Mouse (Mus musculus): ENCODE measurements around the gene Fsip1. TPM values are rescaled to one million over a fixed set of nuclear protein-coding genes. Genes with fewer than 3 reads are reported as not detected.
"Not testable (repeated sequence)": the region's sequence is repeated elsewhere in the genome, so short reads cannot be mapped to it uniquely, and the experiment has no call there.

Fsip1 gene
- polyA plus RNA-seq, 1 experiment from 2014 or later: 4.5 TPM

DNA sequence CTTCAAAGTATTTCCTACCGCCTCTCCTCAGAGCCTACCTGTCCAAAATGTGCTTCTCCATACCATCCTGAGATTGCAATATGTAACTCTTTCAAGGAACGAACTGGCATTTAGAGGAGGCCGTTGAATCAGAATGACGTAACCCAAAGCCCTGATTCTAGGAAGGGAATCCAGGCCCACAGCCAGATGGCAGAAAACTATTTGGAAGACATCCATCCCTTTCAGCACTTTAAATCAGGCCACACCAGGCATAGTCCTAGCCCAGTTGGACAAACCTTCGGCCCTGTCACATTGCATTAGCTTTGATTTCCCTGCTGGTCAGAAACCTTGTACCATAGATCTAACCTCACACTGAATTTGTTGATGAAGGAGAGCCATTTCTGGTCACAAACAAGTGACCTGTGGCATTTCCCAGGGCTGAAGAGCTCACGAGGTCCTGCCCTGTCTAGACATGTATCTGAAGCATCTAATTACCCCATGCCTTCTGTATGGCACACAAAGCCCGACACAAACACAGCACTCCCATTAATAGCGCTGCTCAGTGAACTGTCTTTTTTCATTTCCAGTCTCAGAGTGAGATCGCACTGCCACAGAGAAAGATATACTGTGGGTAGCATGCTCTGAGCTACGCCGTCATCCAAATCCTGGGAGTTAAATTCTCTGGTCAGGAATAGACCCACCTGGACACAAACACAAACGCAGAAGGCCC lies 106.8 kb downstream of the Fsip1 start:
- H3K9me3 ChIP-seq (ENCODE audit: control insufficient read depth, low read length): no peaks in the 10 kb centered on the region
- no peak overlapping the region for H3K4me3 ChIP-seq (replicated peaks; ENCODE audit: low read length)
- peak; percentile 80 for ATAC-seq
- H3K36me3 ChIP-seq (ENCODE audit: control insufficient read depth, insufficient read depth): no peaks in the 10 kb centered on the region
- peak overlapping the region; percentile 30; the same call in 1 of the 2 replicates for H3K27ac ChIP-seq (ENCODE audit: low read length)
- H3K4me1 ChIP-seq (replicated peaks; ENCODE audit: control insufficient read depth, insufficient read depth, low read length): peaks cover 10% of the 10 kb centered on the region
- H3K27me3 ChIP-seq (replicated peaks; ENCODE audit: control insufficient read depth, insufficient read depth, low read length): no peaks in the 10 kb centered on the region
- H3K9ac ChIP-seq (replicated peaks; ENCODE audit: low read depth, low read length): no peak overlapping the region
- no peak overlapping the region for H3K4me2 ChIP-seq (ENCODE audit: low read length)
- 42% methylated on average over 12 of the region's 12 CpGs for WGBS

DNA sequence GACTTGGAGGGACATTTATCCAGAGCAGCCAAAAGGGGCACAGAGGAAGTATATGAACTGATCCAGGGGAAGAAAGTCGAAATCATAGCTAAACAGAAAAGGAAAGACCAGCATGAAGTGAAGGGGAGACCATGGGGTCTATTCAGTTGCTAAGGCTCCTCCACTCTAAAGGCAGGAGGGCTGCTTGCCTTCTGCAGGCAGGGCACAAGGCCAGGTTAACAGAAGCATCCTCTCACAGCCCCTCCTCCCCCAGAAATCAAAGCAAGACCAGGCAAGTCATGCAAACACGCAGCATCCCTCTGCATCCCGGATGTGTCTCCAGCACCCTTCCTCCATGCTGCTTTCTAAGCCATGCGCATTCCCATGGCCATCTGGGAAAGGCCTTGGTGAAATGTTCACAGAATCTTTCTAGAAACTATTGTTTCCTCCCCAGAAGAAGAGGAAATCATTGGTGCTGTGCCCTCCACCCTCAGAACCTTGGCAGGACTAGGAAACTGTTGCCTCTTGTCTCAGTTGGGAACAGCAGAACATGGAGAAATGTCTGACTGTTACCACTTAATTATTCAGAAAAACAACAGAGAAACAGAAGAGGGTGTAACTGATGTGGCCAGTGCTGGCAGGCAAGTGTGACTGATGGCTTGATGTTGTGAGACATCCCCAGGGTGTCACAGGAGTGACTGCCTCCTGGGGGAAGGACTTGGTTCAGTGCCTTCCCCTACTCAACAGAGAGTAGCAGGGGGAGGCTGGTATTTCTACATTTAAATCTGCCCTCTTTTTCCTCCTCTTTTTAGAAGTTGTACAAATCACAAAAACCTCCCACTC lies 108.2 kb downstream of the Fsip1 start:
- Histone ChIP-seq H3K4me3 (replicated peaks; ENCODE audit: low read length) (no peak overlapping the region), H3K9me3 (ENCODE audit: control insufficient read depth, low read length) (no peaks in the 10 kb centered on the region), H3K4me1 (replicated peaks; ENCODE audit: control insufficient read depth, insufficient read depth, low read length) (peaks cover 10% of the 10 kb centered on the region), H3K9ac (replicated peaks; ENCODE audit: low read depth, low read length) (no peak overlapping the region), H3K36me3 (ENCODE audit: control insufficient read depth, insufficient read depth) (no peaks in the 10 kb centered on the region), H3K27ac (ENCODE audit: low read length) (no peak overlapping the region), H3K27me3 (replicated peaks; ENCODE audit: control insufficient read depth, insufficient read depth, low read length) (no peaks in the 10 kb centered on the region), H3K4me2 (ENCODE audit: low read length) (no peak overlapping the region)
- WGBS: 80% methylated on average over 4 of the region's 4 CpGs
- no peak for ATAC-seq

DNA sequence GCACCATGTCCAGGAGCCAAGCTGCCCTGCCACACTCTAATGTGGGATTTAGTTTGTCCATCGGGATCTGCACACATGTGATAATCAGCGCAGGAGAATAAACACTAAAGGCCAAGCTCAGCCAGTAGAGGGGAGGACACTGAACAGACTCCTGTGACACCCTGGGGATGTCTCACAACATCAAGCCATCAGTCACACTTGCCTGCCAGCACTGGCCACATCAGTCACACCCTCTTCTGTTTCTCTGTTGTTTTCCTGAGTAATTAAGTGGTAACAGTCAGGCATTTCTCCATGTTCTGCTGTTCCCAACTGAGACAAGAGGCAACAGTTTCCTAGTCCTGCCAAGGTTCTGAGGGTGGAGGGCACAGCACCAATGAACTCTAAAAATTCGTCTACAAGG lies 109.0 kb downstream of the Fsip1 start:
- H3K4me3 ChIP-seq (replicated peaks; ENCODE audit: low read length); H3K4me2 ChIP-seq (ENCODE audit: low read length); ATAC-seq; H3K36me3 ChIP-seq (ENCODE audit: control insufficient read depth, insufficient read depth); H3K9ac ChIP-seq (replicated peaks; ENCODE audit: low read depth, low read length); H3K9me3 ChIP-seq (ENCODE audit: control insufficient read depth, low read length); H3K27me3 ChIP-seq (replicated peaks; ENCODE audit: control insufficient read depth, insufficient read depth, low read length); H3K27ac ChIP-seq (ENCODE audit: low read length): not testable (repeated sequence)
- peaks cover 10% of the 10 kb centered on the region for H3K4me1 ChIP-seq (replicated peaks; ENCODE audit: control insufficient read depth, insufficient read depth, low read length)
- 81% methylated on average over 3 of the region's 3 CpGs for WGBS

DNA sequence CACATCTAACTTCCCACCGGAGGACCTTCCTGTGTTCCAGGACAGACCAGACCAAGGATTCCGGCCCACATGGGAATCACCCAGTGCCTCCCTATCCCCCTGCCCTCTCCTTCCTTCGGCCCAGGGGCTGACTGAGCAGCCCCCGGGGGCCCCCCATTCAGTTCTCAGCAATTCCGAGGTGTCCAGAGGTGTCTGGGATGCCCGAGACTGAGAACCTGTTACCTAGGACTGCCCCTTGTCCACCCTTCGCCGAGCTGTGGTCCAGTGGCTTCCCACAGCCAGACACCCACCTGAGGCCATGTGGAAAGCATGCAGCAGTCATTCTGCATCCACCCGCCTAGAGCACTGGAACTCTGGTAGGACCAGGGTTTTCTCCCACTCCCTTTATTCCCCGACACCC lies 115.1 kb downstream of the Fsip1 start:
- 88% methylated on average over 10 of the region's 10 CpGs for WGBS
- Histone ChIP-seq H3K9me3 (ENCODE audit: control insufficient read depth, low read length) (no peaks in the 10 kb centered on the region), H3K4me2 (ENCODE audit: low read length) (no peak overlapping the region), H3K4me1 (replicated peaks; ENCODE audit: control insufficient read depth, insufficient read depth, low read length) (no peaks in the 10 kb centered on the region), H3K36me3 (ENCODE audit: control insufficient read depth, insufficient read depth) (no peaks in the 10 kb centered on the region), H3K9ac (replicated peaks; ENCODE audit: low read depth, low read length) (no peak overlapping the region), H3K4me3 (replicated peaks; ENCODE audit: low read length) (no peak overlapping the region), H3K27ac (ENCODE audit: low read length) (no peak overlapping the region), H3K27me3 (replicated peaks; ENCODE audit: control insufficient read depth, insufficient read depth, low read length) (no peaks in the 10 kb centered on the region)
- ATAC-seq: no peak

DNA sequence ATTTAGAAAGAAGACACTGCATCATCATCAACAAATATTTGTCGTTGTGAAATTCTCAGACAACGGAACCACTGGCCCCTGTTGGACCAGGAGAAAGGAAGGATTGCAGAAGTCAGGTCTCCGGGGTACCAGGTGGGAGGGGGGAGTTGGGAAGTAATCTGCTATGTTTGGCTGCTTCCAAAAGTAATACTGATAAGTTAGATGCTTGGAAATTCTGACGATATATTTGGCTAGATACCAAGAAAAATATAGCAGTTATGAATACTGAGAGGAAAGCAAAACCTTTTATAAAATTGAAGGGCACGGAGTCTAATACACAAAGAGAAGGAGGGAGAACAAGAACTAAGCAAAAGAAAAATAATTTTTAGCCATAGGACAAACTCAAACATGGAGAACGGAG lies 117.5 kb downstream of the Fsip1 start:
- H3K27ac ChIP-seq (ENCODE audit: low read length): no peak overlapping the region
- no peak overlapping the region for H3K4me3 ChIP-seq (replicated peaks; ENCODE audit: low read length)
- no peak overlapping the region for H3K9ac ChIP-seq (replicated peaks; ENCODE audit: low read depth, low read length)
- no peaks in the 10 kb centered on the region for H3K4me1 ChIP-seq (replicated peaks; ENCODE audit: control insufficient read depth, insufficient read depth, low read length)
- H3K4me2 ChIP-seq (ENCODE audit: low read length): no peak overlapping the region
- no peaks in the 10 kb centered on the region for H3K9me3 ChIP-seq (ENCODE audit: control insufficient read depth, low read length)
- no peaks in the 10 kb centered on the region for H3K36me3 ChIP-seq (ENCODE audit: control insufficient read depth, insufficient read depth)
- H3K27me3 ChIP-seq (replicated peaks; ENCODE audit: control insufficient read depth, insufficient read depth, low read length): no peaks in the 10 kb centered on the region
- no peak for ATAC-seq
- WGBS: 84% methylated on average over 6 of the region's 6 CpGs

DNA sequence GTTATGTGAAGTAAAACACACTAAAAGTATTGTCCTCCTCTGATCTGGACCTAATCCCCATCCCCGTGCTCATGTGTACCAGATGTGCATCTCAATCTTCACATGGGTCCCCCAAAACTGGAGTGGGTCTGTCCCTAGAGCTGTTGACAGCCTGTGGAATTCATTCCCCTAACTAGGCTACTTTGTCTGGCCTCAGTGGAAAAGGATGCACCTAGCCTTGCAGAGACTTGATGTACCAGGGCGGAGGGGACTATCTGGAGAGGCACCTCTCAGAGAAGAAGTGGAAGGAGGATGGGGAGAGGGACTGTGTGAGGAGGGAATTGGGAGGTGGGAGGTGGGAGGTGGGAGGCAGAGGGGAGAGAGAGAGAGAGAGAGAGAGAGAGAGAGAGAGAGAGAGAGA lies 119.0 kb downstream of the Fsip1 start:
- H3K9me3 ChIP-seq (ENCODE audit: control insufficient read depth, low read length): no peaks in the 10 kb centered on the region
- H3K27ac ChIP-seq (ENCODE audit: low read length): no peak overlapping the region
- no peak overlapping the region for H3K4me2 ChIP-seq (ENCODE audit: low read length)
- no peak overlapping the region for H3K9ac ChIP-seq (replicated peaks; ENCODE audit: low read depth, low read length)
- ATAC-seq: no peak
- no peaks in the 10 kb centered on the region for H3K27me3 ChIP-seq (replicated peaks; ENCODE audit: control insufficient read depth, insufficient read depth, low read length)
- H3K4me3 ChIP-seq (replicated peaks; ENCODE audit: low read length): no peak overlapping the region
- H3K36me3 ChIP-seq (ENCODE audit: control insufficient read depth, insufficient read depth): no peaks in the 10 kb centered on the region
- no peaks in the 10 kb centered on the region for H3K4me1 ChIP-seq (replicated peaks; ENCODE audit: control insufficient read depth, insufficient read depth, low read length)
- WGBS: 95% methylated on average over 2 of the region's 2 CpGs

DNA sequence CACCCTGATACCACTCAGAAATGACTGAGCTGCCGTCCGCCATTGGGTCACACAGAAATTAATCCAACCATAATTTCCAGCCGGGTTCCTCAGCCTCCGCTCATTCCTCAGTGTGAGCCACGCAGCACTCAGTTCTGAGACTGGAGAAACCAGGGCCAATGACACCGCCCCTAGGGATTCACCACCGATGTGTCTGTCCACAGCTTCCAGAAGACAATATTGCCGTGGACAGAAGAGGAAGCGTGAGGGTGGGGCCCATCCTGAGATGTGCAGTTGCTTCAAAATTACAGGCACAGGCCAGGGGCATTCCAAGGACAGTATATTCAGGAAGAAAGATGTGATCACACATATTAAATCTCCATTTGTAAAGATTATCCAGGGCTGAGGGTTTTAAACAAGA lies 119.7 kb downstream of the Fsip1 start:
- H3K4me1 ChIP-seq (replicated peaks; ENCODE audit: control insufficient read depth, insufficient read depth, low read length): no peaks in the 10 kb centered on the region
- no peaks in the 10 kb centered on the region for H3K36me3 ChIP-seq (ENCODE audit: control insufficient read depth, insufficient read depth)

DNA sequence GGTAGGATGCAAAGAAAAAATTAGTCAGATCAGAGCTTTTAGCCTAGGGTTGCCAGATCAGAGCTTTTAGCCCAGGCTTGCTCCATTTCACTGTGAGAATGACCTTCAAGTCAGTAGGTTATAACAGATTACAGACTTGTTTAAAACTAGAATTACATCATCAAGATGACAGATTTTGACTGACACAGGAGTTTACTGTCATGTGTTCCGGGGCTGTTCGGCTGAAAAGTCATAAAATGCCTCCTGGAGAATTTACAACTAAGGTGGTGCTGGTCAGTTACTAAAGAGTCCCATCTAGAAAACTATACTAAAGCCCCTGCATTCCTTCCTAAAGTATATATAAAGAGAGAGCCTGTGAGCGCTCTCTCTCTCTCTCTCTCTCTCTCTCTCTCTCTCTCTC lies 128.5 kb downstream of the Fsip1 start:
- no peaks in the 10 kb centered on the region for H3K9me3 ChIP-seq (ENCODE audit: control insufficient read depth, low read length)
- WGBS: 73% methylated on average over 3 of the region's 3 CpGs
- H3K4me3 ChIP-seq (replicated peaks; ENCODE audit: low read length): no peak overlapping the region
- no peak overlapping the region for H3K9ac ChIP-seq (replicated peaks; ENCODE audit: low read depth, low read length)
- H3K27me3 ChIP-seq (replicated peaks; ENCODE audit: control insufficient read depth, insufficient read depth, low read length): no peaks in the 10 kb centered on the region; the same call in 1 of the 2 replicates
- no peak overlapping the region for H3K4me2 ChIP-seq (ENCODE audit: low read length)
- H3K27ac ChIP-seq (ENCODE audit: low read length): no peak overlapping the region
- H3K4me1 ChIP-seq (replicated peaks; ENCODE audit: control insufficient read depth, insufficient read depth, low read length): no peaks in the 10 kb centered on the region
- ATAC-seq: no peak
- H3K36me3 ChIP-seq (ENCODE audit: control insufficient read depth, insufficient read depth): no peaks in the 10 kb centered on the region

More for the DNA sequence above, 119.7 kb downstream of the Fsip1 start:
- H3K27ac ChIP-seq (ENCODE audit: low read length): no peak overlapping the region
- no peaks in the 10 kb centered on the region for H3K27me3 ChIP-seq (replicated peaks; ENCODE audit: control insufficient read depth, insufficient read depth, low read length)
- H3K4me3 ChIP-seq (replicated peaks; ENCODE audit: low read length): no peak overlapping the region
- no peak for ATAC-seq
- 94% methylated on average over 9 of the region's 9 CpGs for WGBS
- H3K9ac ChIP-seq (replicated peaks; ENCODE audit: low read depth, low read length): no peak overlapping the region
- no peaks in the 10 kb centered on the region for H3K9me3 ChIP-seq (ENCODE audit: control insufficient read depth, low read length)
- H3K4me2 ChIP-seq (ENCODE audit: low read length): no peak overlapping the region

DNA sequence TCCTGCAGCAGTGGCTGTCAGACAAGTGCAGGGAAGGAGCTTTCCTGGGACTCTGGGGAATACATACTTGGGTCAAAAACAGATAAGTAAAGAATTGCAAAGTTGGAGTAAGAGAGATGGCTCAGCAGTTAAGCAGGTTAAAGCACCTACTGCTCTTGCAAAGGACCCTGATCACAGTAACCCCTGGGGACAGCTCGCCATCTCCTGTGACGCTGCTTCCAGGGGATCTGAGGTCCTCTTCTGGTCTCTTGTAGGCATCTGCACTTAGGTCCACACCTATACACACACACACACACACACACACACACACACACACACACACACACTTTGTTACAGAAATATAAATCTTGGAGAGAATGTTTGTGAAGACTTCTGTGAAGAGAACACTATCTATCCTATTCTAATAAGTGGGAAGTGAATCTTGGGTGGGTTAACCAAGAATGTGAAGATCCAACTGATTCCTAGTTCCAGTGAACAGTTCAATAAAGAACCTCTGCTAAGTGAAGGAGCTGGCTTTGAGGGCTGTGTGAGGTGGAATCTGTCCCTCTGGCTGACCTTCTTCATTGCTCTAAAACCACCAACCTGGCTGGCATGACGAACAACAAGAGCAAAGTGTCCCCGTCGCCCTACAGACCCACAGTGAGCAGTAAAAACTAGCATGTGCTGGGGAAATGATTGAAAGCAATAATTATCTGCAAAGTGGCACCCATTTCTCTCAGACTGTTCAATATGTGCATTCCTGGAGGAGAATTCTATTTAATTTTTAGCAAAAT lies 129.1 kb downstream of the Fsip1 start:
- Histone ChIP-seq H3K27ac (ENCODE audit: low read length) (no peak overlapping the region), H3K27me3 (replicated peaks; ENCODE audit: control insufficient read depth, insufficient read depth, low read length) (no peaks in the 10 kb centered on the region; the same call in 1 of the 2 replicates), H3K9ac (replicated peaks; ENCODE audit: low read depth, low read length) (no peak overlapping the region), H3K4me1 (replicated peaks; ENCODE audit: control insufficient read depth, insufficient read depth, low read length) (no peaks in the 10 kb centered on the region), H3K4me2 (ENCODE audit: low read length) (no peak overlapping the region), H3K4me3 (replicated peaks; ENCODE audit: low read length) (no peak overlapping the region), H3K36me3 (ENCODE audit: control insufficient read depth, insufficient read depth) (no peaks in the 10 kb centered on the region; the same call in 1 of the 2 replicates), H3K9me3 (ENCODE audit: control insufficient read depth, low read length) (no peaks in the 10 kb centered on the region)
- 82% methylated on average over 5 of the region's 5 CpGs for WGBS
- no peak for ATAC-seq

Measured in forebrain, embryonic 16.5 days (tissue).